Mouse (Mus musculus) heart, adult 9 months (tissue): ENCODE data around the gene Sh3rf3.

Source experiments
- DNase-seq, 2 experiments: peaks; one replicate each; pipeline ENCODE4 v3.0.0; 2022; ENCODE audit warnings: low spot score in 2 of 2

The Sh3rf3 gene

GRCm38 (mm10) chr10:59162185-59162897 is 349.2 kb downstream of the Sh3rf3 start:
- no peak for DNase-seq

GRCm38 (mm10) chr10:59166104-59166944 is 353.2 kb downstream of the Sh3rf3 start:
- DNase-seq = peak in 1 of 2 experiments; percentile 31

DNA sequence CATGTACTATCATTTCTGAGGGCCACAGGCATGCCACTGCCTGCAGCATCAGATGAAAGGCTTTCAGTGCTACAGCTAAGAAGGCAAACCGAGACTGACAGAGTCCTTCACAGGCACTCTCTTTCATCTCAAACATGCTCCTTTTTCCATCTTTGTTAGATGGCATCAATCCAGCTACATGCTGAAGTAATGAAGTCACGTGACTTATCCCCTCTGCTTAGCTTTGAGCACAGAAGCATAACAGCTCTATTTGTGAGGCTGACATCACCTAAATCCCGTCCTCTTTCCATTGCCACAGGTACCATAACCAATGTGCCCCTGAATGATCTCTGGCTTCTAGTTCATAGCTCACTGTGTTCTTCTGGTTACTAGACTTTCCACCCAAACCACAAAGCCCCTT is 357.9 kb downstream of the Sh3rf3 start:
- DNase-seq = no peak

DNA sequence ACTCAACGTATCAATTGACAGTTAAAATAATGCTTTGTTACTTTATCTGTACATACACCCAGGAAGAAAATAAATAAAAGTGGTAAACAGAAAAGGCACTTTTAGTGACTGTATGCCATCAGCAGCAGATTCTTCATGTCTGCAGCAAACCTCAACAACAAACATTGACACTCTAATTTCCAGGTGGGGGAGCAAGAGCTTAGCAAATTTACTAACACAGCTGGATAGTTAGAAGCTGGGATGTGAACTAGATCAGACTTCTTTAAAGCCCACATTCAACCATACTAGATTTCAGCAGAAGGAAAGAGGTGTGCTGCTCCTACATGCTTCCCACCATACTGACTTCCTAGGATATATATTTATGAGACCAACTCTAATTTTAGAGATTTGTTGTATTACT is 359.4 kb downstream of the Sh3rf3 start:
- no peak for DNase-seq

DNA sequence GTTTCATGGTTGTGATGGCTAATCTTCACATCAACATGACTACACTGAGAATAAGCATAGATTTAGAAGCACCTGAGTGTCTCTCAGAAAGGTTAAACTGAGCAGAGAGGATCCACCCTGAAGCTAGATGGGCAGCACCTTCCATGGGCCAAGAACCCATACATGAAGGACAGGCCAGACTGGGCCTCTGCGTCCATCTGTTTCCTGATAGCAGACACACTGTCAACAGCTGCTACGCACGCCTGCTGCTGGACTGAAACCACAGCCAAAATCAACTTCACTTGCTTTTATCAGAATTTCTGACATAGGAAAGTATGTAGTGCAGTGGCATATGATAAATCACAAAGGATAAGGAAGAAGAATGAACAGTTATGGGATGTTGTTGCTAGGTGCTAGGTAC is 366.5 kb downstream of the Sh3rf3 start:
- no peak for DNase-seq

GRCm38 (mm10) chr10:59182306-59182705 is 369.1 kb downstream of the Sh3rf3 start:
- DNase-seq = no peak
